Mouse (Mus musculus) bone marrow, adult 2 months (tissue): ENCODE results near the gene Prdx6. TPM values are rescaled to one million over a fixed set of nuclear protein-coding genes. Genes with fewer than 3 reads are reported as not detected.

Experiments
- H3K27ac ChIP-seq: fragments of 200-500 bp; 2 replicates; pipeline ENCODE4 v1.5.1; 2012; ENCODE audit warnings: low read depth, mild to moderate bottlenecking, control low read depth, inconsistent platforms, low read length; ENCODE audit not compliant: control insufficient read depth, poor library complexity, insufficient read depth
- H3K4me1 ChIP-seq: fragments of 200-500 bp; 2 replicates; pipeline ENCODE4 v1.6.1; 2011; ENCODE audit warnings: low read length; ENCODE audit not compliant: control insufficient read depth, insufficient read depth
- H3K4me3 ChIP-seq: fragments of 200-500 bp; replicated peaks from 2 replicates; pipeline ENCODE3; 2011; ENCODE audit warnings: mild to moderate bottlenecking, low read depth, low read length, control low read depth; ENCODE audit not compliant: control insufficient read depth
- CTCF ChIP-seq: fragments of 200-500 bp; IDR thresholded peaks from 2 replicates; pipeline ENCODE4 v1.5.1; 2011; ENCODE audit warnings: low read length, control low read depth; ENCODE audit not compliant: control insufficient read depth, insufficient read depth
- POLR2A ChIP-seq: fragments of 200-500 bp; IDR thresholded peaks from 2 replicates; pipeline ENCODE4 v1.6.1; 2011; ENCODE audit warnings: low read depth, mild to moderate bottlenecking, control low read depth, low read length, borderline replicate concordance; ENCODE audit not compliant: control insufficient read depth
- WGBS: fragments of 180-500 bp; shearing (Covaris S2); methylation state at CpG from one replicate; pipeline ENCODE4 v1.1.7; 2018; 5-methylcytosine and 5-hydroxymethylcytosine counted together
- polyA plus RNA-seq: library from polyadenylated mRNA; stranded (reverse); fragments of >200 nt; gene quantifications from 2 replicates; pipeline ENCODE4 v1.2.4, GENCODE M21; 2011; ENCODE audit warnings: low replicate concordance; ENCODE audit not compliant: missing spikeins, insufficient read depth, insufficient read length

Gene Prdx6
- polyA plus RNA-seq, 1 experiment, result 110 TPM

- TF ChIP-seq POLR2A (no peak), CTCF (no peak)
- WGBS, result 93% methylated on average over 2 of the region's 2 CpGs
- H3K27ac ChIP-seq, result no peak overlapping the region
- peaks cover 3% of the 10 kb centered on the region for H3K4me1 ChIP-seq
- no peak overlapping the region for H3K4me3 ChIP-seq
These were observed 7.3 kb upstream of the Prdx6 start for GRCm38 (mm10) chr1:161258331-161258730.

DNA sequence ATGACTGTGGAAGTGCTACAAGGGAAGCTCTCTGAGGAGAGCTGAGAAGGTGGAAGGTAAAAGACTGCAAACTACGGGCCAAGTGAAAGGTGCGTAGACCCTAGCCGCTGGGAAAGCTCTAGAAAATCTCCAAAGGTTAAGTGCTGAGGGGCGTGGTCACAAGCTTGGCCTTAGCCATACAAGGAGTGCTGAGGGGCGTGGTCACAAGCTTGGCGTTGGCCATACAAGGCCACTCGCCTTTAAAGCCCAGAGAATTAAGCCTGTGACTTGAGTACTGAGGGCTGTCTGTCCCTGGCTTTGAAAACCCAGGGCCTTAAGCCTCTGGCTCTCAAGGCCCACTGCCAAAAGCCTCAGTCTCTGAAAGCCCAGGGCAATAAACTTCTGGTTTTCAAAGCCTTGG lies 5.9 kb upstream of the Prdx6 start:
- Histone ChIP-seq H3K27ac (no peak overlapping the region), H3K4me3 (no peak overlapping the region), H3K4me1 (peaks cover 4% of the 10 kb centered on the region)
- no peak for TF ChIP-seq CTCF
- no peak for TF ChIP-seq POLR2A
- 87% methylated on average over 7 of the region's 7 CpGs for WGBS

- Histone ChIP-seq H3K4me3 (no peak overlapping the region), H3K27ac (0 out of 2 replicates have a peak overlapping the region, but pooled peaks have one; percentile 27), H3K4me1 (peaks cover 4% of the 10 kb centered on the region)
- WGBS, result 62% methylated on average over 1 of the region's 1 CpGs
- TF ChIP-seq POLR2A (no peak), CTCF (no peak)
These were observed 3.3 kb upstream of the Prdx6 start for GRCm38 (mm10) chr1:161254361-161254760.

DNA sequence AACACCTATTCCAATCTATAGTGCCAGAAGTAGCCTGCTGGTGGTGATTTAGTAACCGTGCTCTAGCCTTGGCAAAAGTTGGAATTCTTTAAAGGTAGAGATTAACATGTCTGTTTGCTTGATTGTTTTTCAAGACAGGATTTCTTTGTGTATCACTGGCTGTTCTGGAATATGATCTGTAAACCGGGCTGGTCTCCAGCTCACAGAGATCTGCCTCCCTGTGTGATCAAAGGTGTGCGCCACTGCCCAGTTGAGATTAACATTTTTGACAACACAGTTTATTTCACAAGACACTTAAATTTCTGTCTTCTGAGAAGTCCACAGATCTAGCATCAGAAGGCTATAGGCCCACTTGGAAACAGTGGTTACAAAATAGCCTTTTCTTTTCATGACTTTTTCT lies 1.9 kb upstream of the Prdx6 start:
- peaks cover 5% of the 10 kb centered on the region; the same call in 1 of the 2 replicates for H3K4me1 ChIP-seq
- no peak overlapping the region for H3K4me3 ChIP-seq
- TF ChIP-seq CTCF, result no peak
- no peak for TF ChIP-seq POLR2A
- no peak overlapping the region for H3K27ac ChIP-seq
- WGBS, result 67% methylated on average over 3 of the region's 3 CpGs

DNA sequence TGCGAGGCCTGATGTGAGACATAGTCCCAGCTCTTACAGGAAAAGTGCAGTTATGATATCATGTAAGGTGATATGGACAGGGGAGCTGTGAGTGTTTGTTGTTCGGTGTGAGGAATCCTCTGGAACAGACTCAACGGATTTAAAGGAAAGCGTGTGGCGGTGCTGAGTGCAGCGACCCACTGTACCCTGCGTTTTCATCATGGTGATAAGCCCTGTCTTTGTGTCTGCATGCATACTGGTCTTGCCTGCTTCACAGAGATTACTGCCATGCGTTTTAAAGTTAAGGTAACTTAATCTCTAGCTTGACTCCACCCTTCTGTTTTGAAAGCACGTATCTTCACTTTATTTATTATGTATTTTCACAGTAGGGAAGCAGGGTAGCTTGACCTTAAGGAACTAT lies 1.3 kb upstream of the Prdx6 start:
- TF ChIP-seq CTCF (no peak), POLR2A (no peak)
- Histone ChIP-seq H3K4me1 (peaks cover 5% of the 10 kb centered on the region; the same call in 1 of the 2 replicates), H3K4me3 (no peak overlapping the region), H3K27ac (peak overlapping the region; percentile 29; the same call in 1 of the 2 replicates)
- WGBS, result 50% methylated on average over 9 of the region's 9 CpGs

- Histone ChIP-seq H3K27ac (peak overlapping the region; percentile 94), H3K4me3 (peak overlapping the region; percentile 56), H3K4me1 (peaks cover 5% of the 10 kb centered on the region; the same call in 1 of the 2 replicates)
- TF ChIP-seq CTCF, result no peak
- TF ChIP-seq POLR2A, result no peak
- 11% methylated on average over 9 of the region's 9 CpGs for WGBS
These were observed 622 bp upstream of the Prdx6 start for GRCm38 (mm10) chr1:161251417-161252265.

DNA sequence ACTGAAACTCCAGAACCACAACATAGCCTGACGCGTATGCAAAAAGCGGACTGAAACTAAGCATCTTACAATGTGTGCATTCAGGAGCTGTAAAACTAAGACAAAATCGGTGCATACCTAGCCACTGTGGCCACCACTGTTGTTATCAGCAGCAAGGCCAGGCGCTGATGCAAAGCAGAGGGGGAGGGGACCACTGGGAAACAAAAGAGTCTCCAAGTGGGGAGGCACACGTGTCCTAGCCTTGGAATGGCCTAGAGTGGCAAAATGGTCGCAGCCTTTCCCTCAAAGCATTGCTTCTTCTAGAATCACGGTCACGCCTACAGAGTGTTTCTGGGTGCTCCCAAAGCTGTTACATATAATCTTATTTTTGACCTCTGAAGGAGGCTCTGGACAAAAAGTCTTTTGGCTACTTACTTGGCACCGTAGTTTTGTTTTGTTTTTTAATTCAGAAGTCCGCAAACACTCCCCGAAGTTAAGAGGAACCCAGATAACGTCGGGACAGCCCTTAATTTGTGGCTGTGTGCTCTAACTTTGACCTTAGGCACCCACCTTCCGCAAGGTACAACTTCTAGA lies 902 bp downstream of the Prdx6 start:
- TF ChIP-seq POLR2A (no peak), CTCF (no peak)
- Histone ChIP-seq H3K4me1 (peaks cover 5% of the 10 kb centered on the region; the same call in 1 of the 2 replicates), H3K27ac (peak overlapping the region; percentile 98), H3K4me3 (peak overlapping the region; percentile 96)
- 1% methylated on average over 15 of the region's 15 CpGs for WGBS

GRCm38 (mm10) chr1:161249442-161249841 lies 1.6 kb downstream of the Prdx6 start:
- Histone ChIP-seq H3K27ac (no peak overlapping the region), H3K4me1 (peaks cover 5% of the 10 kb centered on the region; the same call in 1 of the 2 replicates), H3K4me3 (peak overlapping the region; percentile 51)
- 25% methylated on average over 6 of the region's 6 CpGs for WGBS
- TF ChIP-seq CTCF (no peak), POLR2A (no peak)
